Mouse (Mus musculus) CD4-positive, CD25-positive, alpha-beta regulatory T cell (primary cell): ENCODE measurements around the gene Foxr2. TPM values are rescaled to one million over a fixed set of nuclear protein-coding genes. Genes with fewer than 3 reads are reported as not detected.

Source experiments
- polyA plus RNA-seq: library from polyadenylated mRNA; unstranded; fragments of 100-300 nt; shearing (Covaris generic); gene quantifications from one replicate; pipeline ENCODE4 v1.2.1, GENCODE M21; 2017

Foxr2 gene
- not detected for polyA plus RNA-seq

GRCm38 (mm10) chrX:153118486-153118885, at the start of gene Foxr2:
TSS of gene Foxr2 (plus strand) at chrX:153118786.

GRCm38 (mm10) chrX:153139734-153140515, 21.3 kb downstream of the Foxr2 start, which contains the start of gene Rragb:
TSS of gene Rragb (plus strand) at chrX:153139981.

Other genes with a start within 250 kb of the Foxr2 start
- not detected for gene Usp51, start 112.3 kb upstream of the Foxr2 start, polyA plus RNA-seq
- gene Mageh1, start 81.2 kb upstream of the Foxr2 start, polyA plus RNA-seq = 0.75 TPM
- 7.4 TPM for gene Rragb, start 21.2 kb downstream of the Foxr2 start, polyA plus RNA-seq
- 1.5 TPM for gene Klf8, start 118.7 kb downstream of the Foxr2 start, polyA plus RNA-seq